Mouse (Mus musculus): Measurements from ENCODE around the gene Hnrnpa2b1. TPM values are rescaled to one million over a fixed set of nuclear protein-coding genes. Genes with fewer than 3 reads are reported as not detected.
A peak's percentile ranks its signal among the peaks of the same experiment; 100 is the strongest.
"Not testable (repeated sequence)": the region's sequence is repeated elsewhere in the genome, so short reads cannot be mapped to it uniquely, and the experiment has no call there.

Hnrnpa2b1 gene
- polyA plus RNA-seq, 1 experiment from 2014 or later: 1,675 TPM

DNA sequence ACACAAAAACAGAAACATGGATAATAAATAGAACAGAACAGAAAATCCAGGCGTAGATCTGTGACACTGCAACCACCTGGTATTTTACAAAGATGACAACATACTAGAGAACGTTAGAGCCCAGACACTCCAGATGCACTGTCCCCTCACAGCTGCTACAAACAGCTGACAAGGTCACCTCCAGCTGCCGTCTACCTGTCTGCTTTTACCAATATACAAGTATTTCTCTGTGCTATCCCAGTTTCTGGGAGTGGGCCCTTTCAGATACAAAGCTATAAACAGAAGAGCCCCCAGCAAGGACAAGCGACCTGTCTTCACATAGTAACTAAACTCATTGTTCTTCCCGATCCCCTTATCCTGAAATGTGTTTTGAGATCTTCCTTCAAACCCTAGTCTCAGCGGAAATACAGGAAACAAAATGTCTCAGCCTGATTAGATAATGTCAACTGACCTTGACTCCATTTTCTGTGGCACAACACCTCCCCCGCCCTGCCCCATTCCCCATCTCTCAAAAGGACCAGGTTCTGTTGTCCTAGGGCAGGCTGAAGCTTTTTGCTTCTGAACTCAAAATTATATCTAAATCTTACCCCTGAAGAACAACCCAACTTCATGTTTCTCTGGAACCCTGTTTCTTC, 16.5 kb upstream of the Hnrnpa2b1 start:
- 0 out of 2 replicates have a peak, but pooled peaks cover 4% of the 10 kb centered on the region for H3K9me3 ChIP-seq
- H3K4me3 ChIP-seq (replicated peaks): no peak overlapping the region
- no peak for ATAC-seq
- no peak overlapping the region for H3K4me2 ChIP-seq (replicated peaks)
- H3K9ac ChIP-seq: no peak overlapping the region
- WGBS: 45% methylated on average over 7 of the region's 7 CpGs
- no peaks in the 10 kb centered on the region for H3K27me3 ChIP-seq (replicated peaks)
- peaks cover 8% of the 10 kb centered on the region for H3K36me3 ChIP-seq
- no peak overlapping the region for H3K27ac ChIP-seq
- H3K4me1 ChIP-seq (replicated peaks): peaks cover 4% of the 10 kb centered on the region

DNA sequence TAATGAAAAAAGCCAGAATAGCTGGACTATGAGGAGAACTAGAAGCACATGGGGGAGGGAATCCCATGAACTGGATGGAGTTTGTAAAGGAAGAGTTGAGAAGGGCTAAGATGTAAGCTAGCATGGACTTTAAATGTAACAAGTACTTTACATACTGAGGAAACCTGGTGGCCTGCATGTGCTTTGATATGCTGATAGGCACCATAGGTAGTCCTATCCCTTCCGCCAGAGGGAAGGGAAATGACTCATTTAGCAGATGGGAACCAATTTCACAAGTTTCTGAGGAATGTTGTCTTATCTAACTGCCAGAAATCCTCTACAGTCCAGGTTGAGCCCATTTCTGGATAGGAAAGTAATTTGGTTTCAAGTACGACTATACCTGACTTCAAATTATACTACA, 16.0 kb upstream of the Hnrnpa2b1 start:
- no peak for ATAC-seq
- Histone ChIP-seq H3K4me3 (replicated peaks) (no peak overlapping the region), H3K9me3 (0 out of 2 replicates have a peak, but pooled peaks cover 4% of the 10 kb centered on the region), H3K4me2 (replicated peaks) (no peak overlapping the region), H3K27ac (no peak overlapping the region), H3K9ac (no peak overlapping the region), H3K36me3 (peaks cover 10% of the 10 kb centered on the region), H3K4me1 (replicated peaks) (peaks cover 4% of the 10 kb centered on the region), H3K27me3 (replicated peaks) (no peaks in the 10 kb centered on the region)
- 40% methylated on average over 2 of the region's 2 CpGs for WGBS

- H3K9me3 ChIP-seq; H3K27me3 ChIP-seq (replicated peaks); H3K9ac ChIP-seq; H3K4me3 ChIP-seq (replicated peaks); H3K4me2 ChIP-seq (replicated peaks); H3K4me1 ChIP-seq (replicated peaks); H3K27ac ChIP-seq; ATAC-seq: not testable (repeated sequence)
- H3K36me3 ChIP-seq: peaks cover 14% of the 10 kb centered on the region
- WGBS: 89% methylated on average over 8 of the region's 8 CpGs
Measured at GRCm38 (mm10) chr6:51484556-51484955, 14.9 kb upstream of the Hnrnpa2b1 start.

DNA sequence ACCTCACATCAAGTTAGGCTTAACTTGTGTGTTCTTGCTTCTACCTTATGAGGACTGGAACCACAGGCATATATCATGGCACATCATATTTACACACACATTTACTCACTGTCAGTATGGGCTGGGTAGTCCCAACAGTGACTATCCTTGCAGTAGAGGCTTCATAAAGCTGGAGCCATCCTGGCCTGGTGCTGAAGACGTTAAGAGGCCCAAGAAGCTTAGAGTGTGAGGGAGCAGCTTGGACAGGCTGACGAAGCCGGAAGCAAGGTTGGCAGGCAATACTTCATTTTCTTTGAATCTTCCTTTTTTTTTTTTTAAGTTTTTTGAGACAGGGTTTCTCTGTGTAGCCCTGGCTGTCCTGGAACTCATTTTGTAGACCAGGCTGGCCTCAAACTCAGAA, 14.2 kb upstream of the Hnrnpa2b1 start:
- no peak for ATAC-seq
- Histone ChIP-seq H3K36me3 (peaks cover 21% of the 10 kb centered on the region), H3K9me3 (0 out of 2 replicates have a peak, but pooled peaks cover 4% of the 10 kb centered on the region), H3K27ac (no peak overlapping the region), H3K4me3 (replicated peaks) (no peak overlapping the region), H3K4me1 (replicated peaks) (no peaks in the 10 kb centered on the region), H3K9ac (no peak overlapping the region), H3K27me3 (replicated peaks) (no peaks in the 10 kb centered on the region), H3K4me2 (replicated peaks) (no peak overlapping the region)
- WGBS: 91% methylated on average over 3 of the region's 3 CpGs

- H3K4me2 ChIP-seq (replicated peaks): no peak overlapping the region
- peaks cover 25% of the 10 kb centered on the region for H3K36me3 ChIP-seq
- no peak overlapping the region for H3K27ac ChIP-seq
Measured at GRCm38 (mm10) chr6:51481548-51481947, 11.9 kb upstream of the Hnrnpa2b1 start.

DNA sequence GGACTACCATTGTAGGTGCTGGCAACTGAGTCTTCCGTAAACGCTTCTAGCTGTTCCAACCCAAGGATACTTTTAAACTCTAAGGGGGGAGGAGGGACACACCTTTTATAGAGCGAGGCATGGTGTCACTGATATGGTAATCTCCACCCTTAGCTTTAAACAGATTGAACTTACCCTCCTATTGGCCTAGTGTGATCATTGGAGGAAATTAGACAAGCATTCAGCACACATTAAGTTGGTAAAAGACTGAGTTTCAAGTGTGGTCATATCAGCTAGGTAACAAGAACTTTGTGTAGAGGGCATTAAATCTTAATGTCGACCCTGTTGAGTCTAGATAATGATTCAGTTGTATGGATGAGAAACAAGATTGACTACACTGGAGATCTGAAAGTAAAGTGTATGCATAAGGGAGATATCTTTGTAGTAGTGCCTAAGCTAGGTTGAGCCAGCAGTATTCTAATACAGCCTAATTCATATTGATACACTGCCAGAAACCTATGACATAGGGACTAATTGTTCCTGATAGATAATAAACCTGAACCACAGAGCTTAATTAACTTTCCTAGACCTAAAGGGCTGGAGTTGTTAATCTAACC, 9.5 kb upstream of the Hnrnpa2b1 start:
- Histone ChIP-seq H3K4me2 (replicated peaks) (no peak overlapping the region), H3K36me3 (peaks cover 33% of the 10 kb centered on the region), H3K27me3 (replicated peaks) (no peaks in the 10 kb centered on the region), H3K9ac (no peak overlapping the region), H3K9me3 (no peaks in the 10 kb centered on the region), H3K4me1 (replicated peaks) (no peaks in the 10 kb centered on the region), H3K4me3 (replicated peaks) (no peak overlapping the region), H3K27ac (no peak overlapping the region)
- ATAC-seq: no peak
- WGBS: 91% methylated on average over 4 of the region's 4 CpGs

More at GRCm38 (mm10) chr6:51481548-51481947, 11.9 kb upstream of the Hnrnpa2b1 start:
- 95% methylated on average over 8 of the region's 8 CpGs for WGBS
- Histone ChIP-seq H3K4me1 (replicated peaks) (no peaks in the 10 kb centered on the region), H3K4me3 (replicated peaks) (no peak overlapping the region), H3K27me3 (replicated peaks) (no peaks in the 10 kb centered on the region), H3K9ac (no peak overlapping the region), H3K9me3 (no peaks in the 10 kb centered on the region)
- no peak for ATAC-seq

DNA sequence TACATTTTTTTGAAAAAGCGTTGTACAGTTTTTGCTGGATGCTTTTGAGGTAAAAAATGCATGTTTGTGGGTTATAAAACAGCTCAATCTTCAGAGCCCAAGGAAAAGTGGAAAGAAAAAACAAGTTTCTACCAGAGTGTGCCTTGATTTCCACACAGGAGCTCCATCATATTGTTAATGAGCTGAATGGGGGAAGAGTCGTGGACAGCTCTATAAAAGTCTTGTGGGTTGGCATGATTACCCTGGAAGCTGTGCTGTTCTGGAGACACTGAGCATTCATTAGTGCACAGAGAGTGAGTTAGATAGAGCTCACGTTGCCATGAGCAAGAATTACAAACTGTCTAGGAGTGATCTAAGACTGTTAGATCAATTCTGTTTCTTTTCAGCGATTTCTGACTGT, 2.5 kb upstream of the Hnrnpa2b1 start:
- Histone ChIP-seq H3K9me3 (no peaks in the 10 kb centered on the region), H3K9ac (peak overlapping the region; percentile 39), H3K27me3 (replicated peaks) (no peaks in the 10 kb centered on the region), H3K4me2 (replicated peaks) (peak overlapping the region; percentile 62), H3K4me3 (replicated peaks) (peak overlapping the region; percentile 25), H3K27ac (no peak overlapping the region), H3K4me1 (replicated peaks) (no peaks in the 10 kb centered on the region; the same call in 1 of the 2 replicates), H3K36me3 (peaks cover 10% of the 10 kb centered on the region)
- ATAC-seq: no peak
- WGBS: 38% methylated on average over 4 of the region's 4 CpGs

GRCm38 (mm10) chr6:51471782-51472181, 2.1 kb upstream of the Hnrnpa2b1 start:
- 11% methylated on average over 3 of the region's 3 CpGs for WGBS

GRCm38 (mm10) chr6:51471179-51471505, 1.4 kb upstream of the Hnrnpa2b1 start:
- no peaks in the 10 kb centered on the region for H3K9me3 ChIP-seq
- H3K4me1 ChIP-seq (replicated peaks): peaks cover 1% of the 10 kb centered on the region; the same call in 1 of the 2 replicates
- peak overlapping the region; percentile 87 for H3K4me3 ChIP-seq (replicated peaks)
- H3K9ac ChIP-seq: peak overlapping the region; percentile 99
- ATAC-seq: no peak
- peak overlapping the region; percentile 52; the same call in 1 of the 2 replicates for H3K4me2 ChIP-seq (replicated peaks)
- 0% methylated on average over 10 of the region's 10 CpGs for WGBS
- peak overlapping the region; percentile 99 for H3K27ac ChIP-seq
- H3K27me3 ChIP-seq (replicated peaks): no peaks in the 10 kb centered on the region
- H3K36me3 ChIP-seq: 0 out of 2 replicates have a peak, but pooled peaks cover 6% of the 10 kb centered on the region

More at GRCm38 (mm10) chr6:51471782-51472181, 2.1 kb upstream of the Hnrnpa2b1 start:
- Histone ChIP-seq H3K36me3 (peaks cover 10% of the 10 kb centered on the region), H3K27me3 (replicated peaks) (no peaks in the 10 kb centered on the region), H3K9me3 (no peaks in the 10 kb centered on the region), H3K27ac (peak overlapping the region; percentile 54; the same call in 1 of the 2 replicates), H3K4me2 (replicated peaks) (peak overlapping the region; percentile 62), H3K4me3 (replicated peaks) (peak overlapping the region; percentile 25), H3K9ac (peak overlapping the region; percentile 39), H3K4me1 (replicated peaks) (no peaks in the 10 kb centered on the region; the same call in 1 of the 2 replicates)
- no peak for ATAC-seq

- Histone ChIP-seq H3K36me3 (0 out of 2 replicates have a peak, but pooled peaks cover 4% of the 10 kb centered on the region), H3K27ac (peak within 1 kb of the TSS; percentile 99), H3K4me2 (replicated peaks) (peak within 1 kb of the TSS; percentile 52), H3K4me3 (replicated peaks) (peak within 1 kb of the TSS; percentile 87), H3K9me3 (no peaks in the 10 kb centered on the region), H3K27me3 (replicated peaks) (no peaks in the 10 kb centered on the region), H3K9ac (peak within 1 kb of the TSS; percentile 99), H3K4me1 (replicated peaks) (peaks cover 7% of the 10 kb centered on the region)
- under 1% methylated on average over 87 of the region's 99 CpGs for WGBS
- ATAC-seq: peak; percentile 85
Measured at GRCm38 (mm10) chr6:51470311-51471178, 851 bp upstream of the Hnrnpa2b1 start, which contains the start of gene Cbx3. Cbx3 (plus strand) TSS chr6:51470360.

GRCm38 (mm10) chr6:51468891-51469561, 668 bp downstream of the Hnrnpa2b1 start:
- under 1% methylated on average over 63 of the region's 63 CpGs for WGBS
- Histone ChIP-seq H3K4me2 (replicated peaks) (no peak overlapping the region), H3K9me3 (no peaks in the 10 kb centered on the region), H3K36me3 (no peaks in the 10 kb centered on the region), H3K4me1 (replicated peaks) (peaks cover 8% of the 10 kb centered on the region), H3K27me3 (replicated peaks) (no peaks in the 10 kb centered on the region), H3K27ac (peak overlapping the region; percentile 99), H3K4me3 (replicated peaks) (peak overlapping the region; percentile 87), H3K9ac (peak overlapping the region; percentile 99)
- peak; percentile 51 for ATAC-seq
